Mouse (Mus musculus) adrenal gland, adult (tissue): ENCODE data around the gene Gm20908.
"Not testable (repeated sequence)": the region's sequence is repeated elsewhere in the genome, so short reads cannot be mapped to it uniquely, and the experiment has no call there.

Source experiments
- DNase-seq, 2 experiments: peaks; one replicate each; pipeline ENCODE4 v3.0.0; 2022 to 2023; ENCODE audit warnings: low spot score in 1 of 2; ENCODE audit not compliant: inconsistent age in 2 of 2

Gene Gm20908

GRCm38 (mm10) chrY:64472966-64473365 lies at the start of gene Gm20908:
Gene Gm20908 (plus strand): TSS chrY:64473266.
- DNase-seq, result not testable (repeated sequence)
